Mouse (Mus musculus): ENCODE results near the gene Sec14l1. TPM values are rescaled to one million over a fixed set of nuclear protein-coding genes. Genes with fewer than 3 reads are reported as not detected.
A peak's percentile ranks its signal among the peaks of the same experiment; 100 is the strongest.

The Sec14l1 gene
- polyA plus RNA-seq, 1 experiment = 49.1 TPM

- DNase-seq = peak; percentile 33
- peak overlapping the region; percentile 26 for H3K4me3 ChIP-seq (ENCODE audit: insufficient read depth, low read depth, low read length)
- H3K27me3 ChIP-seq (replicated peaks; ENCODE audit: control insufficient read depth, insufficient read depth, low read length) = no peaks in the 10 kb centered on the region
- no peak for TF ChIP-seq CTCF (conservative IDR thresholded peaks at IDR 0.05; ENCODE audit: insufficient read depth, insufficient read length, low read depth, low read length)
- TF ChIP-seq POLR2A (IDR thresholded peaks at IDR 0.05; ENCODE audit: low read depth, low read length) = no peak
- 38% methylated on average over 18 of the region's 18 CpGs for WGBS
- peak overlapping the region; percentile 43 for H3K27ac ChIP-seq (ENCODE audit: insufficient read depth, low read depth, low read length)
- peaks cover 28% of the 10 kb centered on the region for H3K4me1 ChIP-seq (ENCODE audit: control insufficient read depth, insufficient read depth, low read length)
- H3K36me3 ChIP-seq (ENCODE audit: control insufficient read depth, insufficient read depth, low read length) = no peaks in the 10 kb centered on the region
Measured at GRCm38 (mm10) chr11:117116350-117117303, 1.7 kb downstream of the Sec14l1 start.

GRCm38 (mm10) chr11:117117321-117117720 lies 2.4 kb downstream of the Sec14l1 start:
- TF ChIP-seq POLR2A (IDR thresholded peaks at IDR 0.05; ENCODE audit: low read depth, low read length) = no peak
- Histone ChIP-seq H3K27me3 (replicated peaks; ENCODE audit: control insufficient read depth, insufficient read depth, low read length) (no peaks in the 10 kb centered on the region), H3K4me3 (ENCODE audit: insufficient read depth, low read depth, low read length) (0 out of 2 replicates have a peak overlapping the region, but pooled peaks have one; percentile 3), H3K36me3 (ENCODE audit: control insufficient read depth, insufficient read depth, low read length) (no peaks in the 10 kb centered on the region), H3K27ac (ENCODE audit: insufficient read depth, low read depth, low read length) (peak overlapping the region; percentile 26), H3K4me1 (ENCODE audit: control insufficient read depth, insufficient read depth, low read length) (peaks cover 28% of the 10 kb centered on the region)
- WGBS = 49% methylated on average over 18 of the region's 18 CpGs
- no peak for DNase-seq

GRCm38 (mm10) chr11:117117791-117118190 lies 2.8 kb downstream of the Sec14l1 start:
- TF ChIP-seq CTCF (conservative IDR thresholded peaks at IDR 0.05; ENCODE audit: insufficient read depth, insufficient read length, low read depth, low read length) = no peak
- TF ChIP-seq POLR2A (IDR thresholded peaks at IDR 0.05; ENCODE audit: low read depth, low read length) = no peak
- Histone ChIP-seq H3K27ac (ENCODE audit: insufficient read depth, low read depth, low read length) (0 out of 2 replicates have a peak overlapping the region, but pooled peaks have one; percentile 58), H3K4me1 (ENCODE audit: control insufficient read depth, insufficient read depth, low read length) (peaks cover 28% of the 10 kb centered on the region), H3K27me3 (replicated peaks; ENCODE audit: control insufficient read depth, insufficient read depth, low read length) (no peaks in the 10 kb centered on the region), H3K4me3 (ENCODE audit: insufficient read depth, low read depth, low read length) (no peak overlapping the region), H3K36me3 (ENCODE audit: control insufficient read depth, insufficient read depth, low read length) (no peaks in the 10 kb centered on the region)
- 64% methylated on average over 7 of the region's 7 CpGs for WGBS
- no peak for DNase-seq

GRCm38 (mm10) chr11:117118248-117118647 lies 3.3 kb downstream of the Sec14l1 start:
- Histone ChIP-seq H3K36me3 (ENCODE audit: control insufficient read depth, insufficient read depth, low read length) (no peaks in the 10 kb centered on the region), H3K4me3 (ENCODE audit: insufficient read depth, low read depth, low read length) (peak overlapping the region; percentile 3; the same call in 1 of the 2 replicates), H3K27me3 (replicated peaks; ENCODE audit: control insufficient read depth, insufficient read depth, low read length) (no peaks in the 10 kb centered on the region), H3K27ac (ENCODE audit: insufficient read depth, low read depth, low read length) (peak overlapping the region; percentile 45), H3K4me1 (ENCODE audit: control insufficient read depth, insufficient read depth, low read length) (peaks cover 28% of the 10 kb centered on the region)
- WGBS = 64% methylated on average over 4 of the region's 4 CpGs
- TF ChIP-seq CTCF (conservative IDR thresholded peaks at IDR 0.05; ENCODE audit: insufficient read depth, insufficient read length, low read depth, low read length) (no peak), POLR2A (IDR thresholded peaks at IDR 0.05; ENCODE audit: low read depth, low read length) (no peak)
- no peak for DNase-seq

GRCm38 (mm10) chr11:117118721-117119321 lies 3.9 kb downstream of the Sec14l1 start:
- no peaks in the 10 kb centered on the region for H3K36me3 ChIP-seq (ENCODE audit: control insufficient read depth, insufficient read depth, low read length)
- H3K4me1 ChIP-seq (ENCODE audit: control insufficient read depth, insufficient read depth, low read length) = peaks cover 33% of the 10 kb centered on the region
- H3K27me3 ChIP-seq (replicated peaks; ENCODE audit: control insufficient read depth, insufficient read depth, low read length) = no peaks in the 10 kb centered on the region
- H3K4me3 ChIP-seq (ENCODE audit: insufficient read depth, low read depth, low read length) = peak overlapping the region; percentile 3; the same call in 1 of the 2 replicates
- 31% methylated on average over 11 of the region's 11 CpGs for WGBS
- peak; percentile 47 for DNase-seq
- peak overlapping the region; percentile 45 for H3K27ac ChIP-seq (ENCODE audit: insufficient read depth, low read depth, low read length)
- no peak for TF ChIP-seq POLR2A (IDR thresholded peaks at IDR 0.05; ENCODE audit: low read depth, low read length)
- TF ChIP-seq CTCF (conservative IDR thresholded peaks at IDR 0.05; ENCODE audit: insufficient read depth, insufficient read length, low read depth, low read length) = no peak

GRCm38 (mm10) chr11:117119723-117120122 lies 4.8 kb downstream of the Sec14l1 start:
- DNase-seq = peak; percentile 29
- Histone ChIP-seq H3K27me3 (replicated peaks; ENCODE audit: control insufficient read depth, insufficient read depth, low read length) (no peaks in the 10 kb centered on the region), H3K36me3 (ENCODE audit: control insufficient read depth, insufficient read depth, low read length) (no peaks in the 10 kb centered on the region), H3K4me1 (ENCODE audit: control insufficient read depth, insufficient read depth, low read length) (peaks cover 38% of the 10 kb centered on the region), H3K27ac (ENCODE audit: insufficient read depth, low read depth, low read length) (0 out of 2 replicates have a peak overlapping the region, but pooled peaks have one; percentile 2), H3K4me3 (ENCODE audit: insufficient read depth, low read depth, low read length) (no peak overlapping the region)
- TF ChIP-seq POLR2A (IDR thresholded peaks at IDR 0.05; ENCODE audit: low read depth, low read length) (no peak), CTCF (conservative IDR thresholded peaks at IDR 0.05; ENCODE audit: insufficient read depth, insufficient read length, low read depth, low read length) (no peak)
- 42% methylated on average over 5 of the region's 5 CpGs for WGBS

Data from kidney, adult 2 months (tissue).